Mouse (Mus musculus) hindbrain, postnatal 0 days (tissue): ENCODE measurements at regions not wholly inside any gene's neighbourhood (a gene's known extent, or its start where the extent isn't known, plus 50 kb on each side); places are given as distances from the start of the nearest gene placed in this dataset.

Experiments used
- ATAC-seq: fragments of 200-750 bp; cut with Nextera tagmentation; 2 replicates; pipeline ENCODE4 v1.8.0; 2017; ENCODE audit warnings: mild to moderate bottlenecking, moderate TSS enrichment, moderate library complexity
- DNase-seq: peaks from one replicate; pipeline ENCODE4 v3.0.0-alpha.2; 2015; ENCODE audit warnings: low spot score
- H3K27ac ChIP-seq: fragments of 300-500 bp; sonication (generic); 2 replicates; pipeline ENCODE4 v1.5.1; 2014; ENCODE audit warnings: mild to moderate bottlenecking
- H3K27me3 ChIP-seq: fragments of 300-500 bp; sonication (generic); 2 replicates; pipeline ENCODE4 v1.6.1; 2014; ENCODE audit warnings: low read length, mixed read lengths; ENCODE audit not compliant: insufficient read depth
- H3K36me3 ChIP-seq: fragments of 300-500 bp; sonication (generic); 2 replicates; pipeline ENCODE4 v1.6.1; 2014; ENCODE audit warnings: low read length, mixed read lengths; ENCODE audit not compliant: insufficient read depth
- H3K4me1 ChIP-seq: fragments of 300-500 bp; sonication (generic); 2 replicates; pipeline ENCODE4 v1.6.1; 2014; ENCODE audit warnings: antibody characterized with exemption, low read length, mixed read lengths; ENCODE audit not compliant: insufficient read depth
- H3K4me2 ChIP-seq: fragments of 300-500 bp; sonication (generic); 2 replicates; pipeline ENCODE4 v1.6.1; 2014; ENCODE audit warnings: low read depth, mild to moderate bottlenecking, low read length, moderate library complexity, mixed read lengths
- H3K4me3 ChIP-seq: fragments of 300-500 bp; sonication (generic); 2 replicates; pipeline ENCODE4 v1.5.1; 2014; ENCODE audit warnings: low read length
- H3K9ac ChIP-seq: fragments of 300-500 bp; sonication (generic); replicated peaks from 2 replicates; pipeline ENCODE4 v1.6.1; 2014; ENCODE audit warnings: mild to moderate bottlenecking, low read length, moderate library complexity, mixed read lengths
- H3K9me3 ChIP-seq: fragments of 300-500 bp; sonication (generic); 2 replicates; pipeline ENCODE4 v1.6.1; 2016; ENCODE audit warnings: low read length, mixed read lengths
- CTCF ChIP-seq: IDR thresholded peaks from 2 replicates; pipeline ENCODE4 v1.5.1; 2016; ENCODE audit warnings: antibody characterized with exemption, control low read depth, low read depth
- WGBS: fragments of 180-500 bp; shearing (Covaris S2); extraction: QIAGEN DNeasy Blood & Tissue Kit; methylation state at CpG from one replicate; pipeline ENCODE4 v1.1.7; 2014; 5-methylcytosine and 5-hydroxymethylcytosine counted together

- Histone ChIP-seq H3K36me3 (no peaks in the 10 kb centered on the region), H3K9ac (no peak overlapping the region), H3K4me2 (no peak overlapping the region), H3K4me3 (no peak overlapping the region), H3K4me1 (no peaks in the 10 kb centered on the region), H3K9me3 (no peaks in the 10 kb centered on the region), H3K27me3 (no peaks in the 10 kb centered on the region), H3K27ac (no peak overlapping the region)
- 68% methylated on average over 10 of the region's 10 CpGs for WGBS
- TF ChIP-seq CTCF = no peak
- DNase-seq (no peak), ATAC-seq (no peak)
Observed at GRCm38 (mm10) chr2:178958829-178959228, 483.4 kb upstream of the Cdh4 start.

- 81% methylated on average over 6 of the region's 6 CpGs for WGBS
- Histone ChIP-seq H3K27me3 (no peaks in the 10 kb centered on the region), H3K4me3 (no peak overlapping the region), H3K9ac (no peak overlapping the region), H3K36me3 (no peaks in the 10 kb centered on the region), H3K4me2 (no peak overlapping the region), H3K27ac (no peak overlapping the region), H3K9me3 (no peaks in the 10 kb centered on the region), H3K4me1 (no peaks in the 10 kb centered on the region)
- no peak for DNase-seq
- TF ChIP-seq CTCF = no peak
- no peak for ATAC-seq
Observed at GRCm38 (mm10) chr2:178959603-178960002, 482.6 kb upstream of the Cdh4 start.

DNA sequence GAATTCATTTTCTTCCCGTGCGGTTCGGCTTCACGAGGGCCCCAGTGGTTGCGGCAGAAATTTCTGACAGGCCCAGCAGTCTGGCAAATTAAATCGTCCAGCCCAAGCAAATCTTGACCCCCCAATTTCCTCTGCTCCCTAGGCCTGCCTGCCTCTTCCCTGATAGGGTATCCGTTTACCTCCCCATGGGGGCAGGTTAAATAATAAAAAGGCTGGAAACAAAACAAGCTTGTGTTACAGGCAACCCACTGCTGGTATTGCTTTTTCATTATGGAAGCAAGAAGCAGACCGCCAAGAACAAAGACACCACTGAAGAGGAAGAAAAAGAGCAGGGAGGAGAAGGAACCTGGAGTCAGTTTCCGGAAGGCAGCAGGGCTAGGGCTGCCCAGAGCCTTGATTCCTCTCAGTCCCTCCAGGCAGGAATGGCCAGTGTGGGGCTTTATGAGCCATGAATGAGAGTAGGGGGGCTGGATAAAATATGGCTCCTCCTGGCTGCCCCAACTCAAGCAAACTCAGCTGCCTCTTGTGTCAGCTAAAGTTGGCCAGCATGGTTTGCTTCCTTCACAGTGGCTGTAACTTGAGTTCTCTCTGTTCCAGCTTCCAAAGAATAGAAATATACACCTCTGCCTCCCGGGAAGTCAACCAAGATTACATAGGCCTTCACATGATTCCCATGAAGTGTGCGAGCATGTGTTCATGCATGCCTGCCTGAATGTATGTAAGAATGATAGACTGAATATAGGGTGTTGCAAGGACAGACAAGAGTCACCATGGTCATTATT lies 474.5 kb upstream of the Cdh4 start:
- no peak overlapping the region for H3K27ac ChIP-seq
- ATAC-seq (no peak), DNase-seq (no peak)
- no peaks in the 10 kb centered on the region for H3K4me1 ChIP-seq
- 51% methylated on average over 11 of the region's 11 CpGs for WGBS
- H3K36me3 ChIP-seq = no peaks in the 10 kb centered on the region
- H3K27me3 ChIP-seq = no peaks in the 10 kb centered on the region
- no peak overlapping the region for H3K4me3 ChIP-seq
- no peak for TF ChIP-seq CTCF
- no peaks in the 10 kb centered on the region for H3K9me3 ChIP-seq
- H3K4me2 ChIP-seq = no peak overlapping the region
- no peak overlapping the region for H3K9ac ChIP-seq

DNA sequence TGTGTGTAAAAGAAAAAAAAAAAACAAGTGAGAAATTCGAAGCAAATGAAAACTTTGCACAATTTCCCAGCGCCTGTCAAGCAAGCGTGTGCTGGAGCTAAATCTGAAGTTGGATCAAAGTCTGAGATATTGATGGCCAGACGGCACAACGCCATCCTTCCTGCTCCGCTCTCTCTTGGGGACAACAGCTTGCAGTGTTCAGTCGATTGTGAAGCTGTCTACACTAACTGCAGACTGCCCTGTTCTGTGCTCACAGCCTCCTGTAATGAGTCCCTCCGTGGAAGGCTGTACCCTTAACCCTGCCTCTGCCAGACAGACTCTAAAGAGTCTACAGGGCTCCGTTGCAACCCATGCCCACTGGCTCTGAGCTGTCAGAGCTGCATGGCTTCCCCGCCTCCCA lies 472.5 kb upstream of the Cdh4 start:
- Histone ChIP-seq H3K9ac (no peak overlapping the region), H3K27me3 (no peaks in the 10 kb centered on the region), H3K27ac (no peak overlapping the region), H3K36me3 (no peaks in the 10 kb centered on the region), H3K4me2 (no peak overlapping the region), H3K4me1 (no peaks in the 10 kb centered on the region), H3K4me3 (no peak overlapping the region), H3K9me3 (no peaks in the 10 kb centered on the region)
- ATAC-seq = no peak
- DNase-seq = no peak
- WGBS = 50% methylated on average over 10 of the region's 10 CpGs
- no peak for TF ChIP-seq CTCF

- DNase-seq (no peak), ATAC-seq (no peak)
- Histone ChIP-seq H3K4me3 (no peak overlapping the region), H3K27me3 (no peaks in the 10 kb centered on the region), H3K4me1 (no peaks in the 10 kb centered on the region), H3K9ac (no peak overlapping the region), H3K36me3 (no peaks in the 10 kb centered on the region), H3K9me3 (no peaks in the 10 kb centered on the region), H3K27ac (no peak overlapping the region), H3K4me2 (no peak overlapping the region)
- TF ChIP-seq CTCF = no peak
- WGBS = 98% methylated on average over 4 of the region's 4 CpGs
Observed at GRCm38 (mm10) chr2:178975366-178975765, 466.9 kb upstream of the Cdh4 start.

- no peak overlapping the region for H3K4me2 ChIP-seq
- no peaks in the 10 kb centered on the region for H3K4me1 ChIP-seq
- 52% methylated on average over 6 of the region's 6 CpGs for WGBS
- no peak overlapping the region for H3K9ac ChIP-seq
- DNase-seq (no peak), ATAC-seq (no peak)
- no peak overlapping the region for H3K27ac ChIP-seq
- H3K27me3 ChIP-seq = no peaks in the 10 kb centered on the region
- H3K9me3 ChIP-seq = no peaks in the 10 kb centered on the region
- H3K36me3 ChIP-seq = no peaks in the 10 kb centered on the region
- no peak overlapping the region for H3K4me3 ChIP-seq
- no peak for TF ChIP-seq CTCF
Observed at GRCm38 (mm10) chr2:178976046-178976445, 466.2 kb upstream of the Cdh4 start.

DNA sequence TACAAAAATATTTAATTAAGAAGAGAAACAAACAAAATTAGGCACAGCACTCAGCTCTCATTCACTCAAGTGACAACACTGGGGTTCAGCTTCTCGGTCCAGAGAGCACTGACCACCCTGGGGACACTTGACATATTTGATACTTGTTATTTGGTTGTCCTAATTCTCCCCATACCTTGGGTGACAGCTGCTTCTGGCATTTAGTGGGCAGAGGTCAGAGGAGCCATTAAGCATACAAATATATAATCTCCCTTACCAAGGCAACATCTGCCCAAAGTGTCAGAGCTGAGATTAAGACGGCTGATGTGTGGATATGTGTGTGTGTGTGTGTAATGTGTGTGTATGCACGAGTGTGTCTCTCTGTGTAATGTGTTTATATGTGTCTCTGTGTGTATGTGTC lies 465.7 kb upstream of the Cdh4 start:
- no peaks in the 10 kb centered on the region for H3K36me3 ChIP-seq
- DNase-seq = no peak
- ATAC-seq = no peak
- H3K4me3 ChIP-seq = no peak overlapping the region
- H3K4me2 ChIP-seq = no peak overlapping the region
- H3K9ac ChIP-seq = no peak overlapping the region
- no peak overlapping the region for H3K27ac ChIP-seq
- no peaks in the 10 kb centered on the region for H3K4me1 ChIP-seq
- no peaks in the 10 kb centered on the region for H3K27me3 ChIP-seq
- 69% methylated on average over 3 of the region's 3 CpGs for WGBS
- no peak for TF ChIP-seq CTCF
- no peaks in the 10 kb centered on the region for H3K9me3 ChIP-seq
